Mouse (Mus musculus) kidney, postnatal 0 days (tissue): ENCODE measurements around the gene Cdh22. TPM values are rescaled to one million over a fixed set of nuclear protein-coding genes. Genes with fewer than 3 reads are reported as not detected.

ENCODE experiments used
- ATAC-seq: fragments of 200-750 bp; cut with Nextera tagmentation; replicated peaks from 2 replicates; pipeline ENCODE4 v1.8.0; 2017; ENCODE audit warnings: low read depth, moderate number of reproducible peaks, moderate TSS enrichment, moderate library complexity; ENCODE audit not compliant: low FRiP score
- DNase-seq: peaks from one replicate; pipeline ENCODE4 v3.0.0-alpha.2; 2016; ENCODE audit warnings: low spot score
- H3K27ac ChIP-seq: fragments of 300-500 bp; sonication (generic); 2 replicates; pipeline ENCODE4 v1.5.1; 2014; ENCODE audit warnings: mild to moderate bottlenecking
- H3K27me3 ChIP-seq: fragments of 300-500 bp; sonication (generic); 2 replicates; pipeline ENCODE4 v1.6.1; 2014; ENCODE audit warnings: low read length, mixed read lengths; ENCODE audit not compliant: insufficient read depth
- H3K36me3 ChIP-seq: fragments of 300-500 bp; sonication (generic); 2 replicates; pipeline ENCODE4 v1.6.1; 2014; ENCODE audit warnings: low read length, mixed read lengths; ENCODE audit not compliant: insufficient read depth
- H3K4me1 ChIP-seq: fragments of 300-500 bp; sonication (generic); replicated peaks from 2 replicates; pipeline ENCODE4 v1.6.1; 2014; ENCODE audit warnings: antibody characterized with exemption, low read length, mixed read lengths; ENCODE audit not compliant: insufficient read depth
- H3K4me2 ChIP-seq: fragments of 300-500 bp; sonication (generic); 2 replicates; pipeline ENCODE4 v1.6.1; 2014; ENCODE audit warnings: mild to moderate bottlenecking, low read length, moderate library complexity, mixed read lengths
- H3K4me3 ChIP-seq: fragments of 300-500 bp; sonication (generic); replicated peaks from 2 replicates; pipeline ENCODE4 v1.5.1; 2014; ENCODE audit warnings: low read depth, low read length
- H3K9ac ChIP-seq: fragments of 300-500 bp; sonication (generic); 2 replicates; pipeline ENCODE4 v1.6.1; 2014; ENCODE audit warnings: low read depth, low read length
- H3K9me3 ChIP-seq: fragments of 300-500 bp; sonication (generic); replicated peaks from 2 replicates; pipeline ENCODE4 v1.6.1; 2016; ENCODE audit warnings: low read length, inconsistent platforms, mixed read lengths
- CTCF ChIP-seq: IDR thresholded peaks from 2 replicates; pipeline ENCODE4 v1.5.1; 2016; ENCODE audit warnings: antibody characterized with exemption, low read depth, mild to moderate bottlenecking, moderate library complexity
- WGBS: fragments of 180-500 bp; shearing (Covaris S2); extraction: QIAGEN DNeasy Blood & Tissue Kit; methylation state at CpG from one replicate; pipeline ENCODE4 v1.1.7; 2014; 5-methylcytosine and 5-hydroxymethylcytosine counted together
- polyA plus RNA-seq: library from polyadenylated mRNA; unstranded; fragments of >200 nt; fragmentation: Nextera tagmentation; extraction: Ambion mirVana; gene quantifications from 2 replicates; pipeline ENCODE4 v1.2.1, GENCODE M21; 2015

The Cdh22 gene
- polyA plus RNA-seq, 1 experiment from 2014 or later, result 1.6 TPM

DNA sequence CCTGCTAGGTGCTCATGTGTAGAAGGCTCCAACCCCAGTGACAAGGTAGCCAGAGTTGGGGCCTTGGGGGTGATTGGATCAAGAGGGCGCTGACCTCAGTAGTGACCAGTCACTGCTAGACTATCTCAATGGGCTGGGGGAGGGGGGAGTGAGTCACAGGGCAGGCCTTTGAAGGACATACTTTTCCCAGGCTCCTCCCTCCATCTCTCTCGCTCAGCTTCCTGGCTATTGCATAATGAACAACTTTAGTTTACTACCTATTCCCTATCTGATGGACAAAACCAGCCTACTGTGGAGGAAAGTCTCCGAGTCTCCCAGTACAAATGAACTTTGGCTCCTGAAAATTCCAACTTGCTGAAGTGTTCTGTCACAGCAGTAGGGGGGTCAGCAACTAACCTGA lies 45.1 kb downstream of the Cdh22 start:
- peaks cover 9% of the 10 kb centered on the region; the same call in 1 of the 2 replicates for H3K27me3 ChIP-seq
- no peak overlapping the region for H3K9ac ChIP-seq
- H3K4me2 ChIP-seq, result no peak overlapping the region
- peak; percentile 25 for DNase-seq
- no peaks in the 10 kb centered on the region for H3K9me3 ChIP-seq
- no peak overlapping the region for H3K4me3 ChIP-seq
- H3K4me1 ChIP-seq, result no peaks in the 10 kb centered on the region
- no peaks in the 10 kb centered on the region for H3K36me3 ChIP-seq
- peak; percentile 78; the same call in 1 of the 2 replicates for ATAC-seq
- WGBS, result 52% methylated on average over 3 of the region's 3 CpGs
- no peak overlapping the region for H3K27ac ChIP-seq
- no peak for TF ChIP-seq CTCF

DNA sequence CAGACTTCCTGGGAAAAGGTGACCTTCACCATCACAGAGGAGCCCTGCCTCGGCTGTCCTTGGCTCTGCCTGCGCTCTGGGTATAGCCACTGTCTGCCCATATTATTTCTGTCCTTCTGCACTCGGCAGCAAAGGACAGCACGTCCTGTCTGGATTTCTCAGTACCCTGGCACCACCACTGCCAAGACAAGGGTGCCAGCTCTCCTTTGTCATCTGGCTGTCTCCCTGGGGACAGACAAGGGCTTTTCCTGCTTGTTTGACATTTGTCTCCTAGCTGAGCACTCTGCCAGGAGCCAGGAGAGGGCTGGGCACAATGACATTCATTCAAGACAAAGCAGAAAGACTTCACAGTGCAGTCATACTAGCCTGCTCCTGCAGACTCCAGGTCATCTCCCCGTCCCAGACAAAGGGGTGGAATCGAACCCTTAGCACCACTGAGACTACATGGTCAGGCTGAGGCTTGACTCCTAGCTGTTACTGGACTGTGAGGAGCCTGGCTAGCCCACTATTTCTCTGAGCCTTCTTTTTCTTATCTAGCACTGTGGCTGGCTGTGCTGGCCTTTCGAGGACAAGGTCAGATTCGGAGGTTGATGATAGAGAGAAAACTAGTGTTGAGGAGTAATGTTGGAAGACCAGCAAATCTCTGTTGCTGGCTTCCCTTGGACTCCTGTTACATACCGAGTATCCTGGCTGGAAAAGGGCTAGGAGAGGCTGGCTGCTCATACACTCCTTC lies 46.8 kb downstream of the Cdh22 start:
- peaks cover 10% of the 10 kb centered on the region; the same call in 1 of the 2 replicates for H3K27me3 ChIP-seq
- DNase-seq (no peak), ATAC-seq (no peak)
- H3K4me3 ChIP-seq, result no peak overlapping the region
- 77% methylated on average over 9 of the region's 9 CpGs for WGBS
- no peak overlapping the region for H3K4me2 ChIP-seq
- no peak for TF ChIP-seq CTCF
- H3K36me3 ChIP-seq, result no peaks in the 10 kb centered on the region
- H3K9me3 ChIP-seq, result no peaks in the 10 kb centered on the region
- no peak overlapping the region for H3K27ac ChIP-seq
- no peak overlapping the region for H3K9ac ChIP-seq
- peaks cover 4% of the 10 kb centered on the region; the same call in 1 of the 2 replicates for H3K4me1 ChIP-seq

DNA sequence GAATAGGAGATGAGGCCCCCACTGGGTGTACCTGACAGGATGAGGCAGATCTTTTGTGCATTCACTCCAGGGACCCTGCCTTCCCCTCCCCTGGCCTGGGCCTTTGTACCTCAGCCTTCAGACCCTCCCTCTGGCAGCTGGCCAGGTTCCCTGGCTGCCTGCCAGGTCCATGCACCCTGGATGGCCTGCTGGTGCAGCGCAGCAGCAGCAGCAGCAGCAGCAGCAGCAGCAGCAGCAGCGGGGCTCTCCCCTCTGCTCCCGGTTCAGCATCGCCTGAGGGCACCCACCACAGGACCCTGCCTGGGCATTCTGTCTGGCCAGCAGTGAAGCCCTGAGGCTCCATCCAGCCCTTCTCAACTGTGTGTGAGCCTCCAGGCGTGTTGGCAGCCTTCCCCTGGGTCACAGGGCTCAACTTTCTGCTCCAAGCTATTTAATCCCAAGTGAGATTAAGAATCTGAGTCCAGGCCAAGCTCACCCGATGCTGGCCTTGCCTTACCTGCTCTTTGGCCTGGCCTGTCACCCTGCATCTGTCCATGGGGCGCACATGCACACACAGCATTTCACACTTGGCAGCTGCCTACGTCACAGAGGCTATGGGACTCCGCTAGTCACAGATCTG lies 50.5 kb downstream of the Cdh22 start:
- no peak for TF ChIP-seq CTCF
- WGBS, result 20% methylated on average over 9 of the region's 9 CpGs

DNA sequence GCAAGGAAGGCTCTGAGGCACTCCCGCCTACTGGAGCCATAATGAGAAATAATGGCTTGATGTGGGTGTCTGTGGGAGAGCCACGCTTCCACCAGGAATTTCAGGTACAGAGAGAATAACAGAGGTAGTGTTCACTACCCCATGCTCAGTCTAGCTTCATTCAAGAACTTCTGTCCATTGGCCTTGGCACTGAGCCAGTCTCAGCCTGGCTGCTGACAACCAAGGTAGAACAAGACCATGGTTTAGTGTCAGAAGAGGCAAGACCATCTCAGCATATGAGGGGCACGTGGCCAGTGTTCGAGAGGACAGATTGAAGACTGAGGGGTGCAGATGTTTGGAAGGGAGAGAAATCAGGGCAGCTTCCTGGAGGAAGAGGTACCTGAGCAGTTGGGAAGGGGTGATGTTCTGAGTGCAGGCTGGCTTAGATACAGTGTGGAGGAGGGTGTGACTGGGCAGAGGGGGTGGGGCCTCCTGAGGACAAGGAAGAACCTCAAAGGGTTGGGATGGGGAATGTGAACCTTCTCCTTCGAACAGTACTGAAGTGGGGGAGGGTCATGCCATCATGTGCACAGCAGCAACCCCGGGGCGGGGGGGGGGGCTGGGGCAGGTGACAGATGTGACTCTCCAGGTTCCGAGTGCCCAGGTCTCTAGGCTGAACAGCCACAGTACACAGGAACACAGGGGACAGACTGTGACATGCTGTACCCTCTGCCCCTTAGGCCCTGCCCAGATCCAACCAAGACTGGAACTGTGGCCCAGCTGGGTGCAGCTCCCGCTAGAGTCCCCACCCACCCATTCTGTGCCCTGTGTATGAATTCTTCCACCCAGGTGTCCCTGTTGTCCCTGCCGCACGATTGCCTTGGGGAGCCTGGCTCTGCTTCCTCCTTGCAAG lies 52.3 kb downstream of the Cdh22 start:
- H3K4me2 ChIP-seq, result no peak overlapping the region
- peaks cover 29% of the 10 kb centered on the region; the same call in 1 of the 2 replicates for H3K27me3 ChIP-seq
- H3K9ac ChIP-seq, result no peak overlapping the region
- peaks cover 4% of the 10 kb centered on the region; the same call in 1 of the 2 replicates for H3K4me1 ChIP-seq
- no peak overlapping the region for H3K4me3 ChIP-seq
- TF ChIP-seq CTCF, result no peak
- H3K36me3 ChIP-seq, result no peaks in the 10 kb centered on the region
- H3K9me3 ChIP-seq, result no peaks in the 10 kb centered on the region
- DNase-seq (no peak), ATAC-seq (no peak)
- WGBS, result 54% methylated on average over 11 of the region's 11 CpGs
- no peak overlapping the region for H3K27ac ChIP-seq

More for the DNA sequence above, 50.5 kb downstream of the Cdh22 start:
- Histone ChIP-seq H3K4me3 (no peak overlapping the region), H3K4me1 (peaks cover 4% of the 10 kb centered on the region; the same call in 1 of the 2 replicates), H3K27ac (no peak overlapping the region), H3K4me2 (no peak overlapping the region), H3K9me3 (no peaks in the 10 kb centered on the region), H3K9ac (no peak overlapping the region), H3K27me3 (peaks cover 25% of the 10 kb centered on the region; the same call in 1 of the 2 replicates), H3K36me3 (no peaks in the 10 kb centered on the region)
- 0 out of 2 replicates have a peak, but pooled peaks have one; percentile 25 for ATAC-seq
- DNase-seq, result peak; percentile 25

DNA sequence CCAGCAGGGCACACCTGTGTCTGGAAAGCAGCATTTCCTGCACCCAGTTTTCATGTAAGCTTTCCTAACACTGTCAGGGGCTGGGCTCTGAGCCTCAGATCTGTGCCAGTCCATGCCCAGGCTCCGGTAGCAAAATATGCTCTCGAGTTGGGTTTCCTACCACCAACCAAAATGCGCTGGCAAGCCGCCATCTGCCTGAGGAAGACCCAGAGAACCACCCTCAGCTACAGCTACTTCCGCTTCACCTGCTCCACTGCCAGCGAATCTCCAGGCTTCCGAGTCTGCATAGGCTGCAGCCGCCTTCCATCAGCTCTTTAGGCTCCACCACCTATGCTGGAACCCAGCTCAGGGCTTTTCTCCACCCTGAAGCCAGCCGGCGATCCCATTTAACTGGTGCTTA lies 55.4 kb downstream of the Cdh22 start:
- Histone ChIP-seq H3K9ac (no peak overlapping the region), H3K4me1 (peaks cover 4% of the 10 kb centered on the region; the same call in 1 of the 2 replicates), H3K4me3 (no peak overlapping the region), H3K27ac (no peak overlapping the region), H3K36me3 (no peaks in the 10 kb centered on the region), H3K9me3 (no peaks in the 10 kb centered on the region), H3K27me3 (peaks cover 39% of the 10 kb centered on the region; the same call in 1 of the 2 replicates), H3K4me2 (no peak overlapping the region)
- ATAC-seq (no peak), DNase-seq (no peak)
- TF ChIP-seq CTCF, result no peak
- 45% methylated on average over 10 of the region's 10 CpGs for WGBS

DNA sequence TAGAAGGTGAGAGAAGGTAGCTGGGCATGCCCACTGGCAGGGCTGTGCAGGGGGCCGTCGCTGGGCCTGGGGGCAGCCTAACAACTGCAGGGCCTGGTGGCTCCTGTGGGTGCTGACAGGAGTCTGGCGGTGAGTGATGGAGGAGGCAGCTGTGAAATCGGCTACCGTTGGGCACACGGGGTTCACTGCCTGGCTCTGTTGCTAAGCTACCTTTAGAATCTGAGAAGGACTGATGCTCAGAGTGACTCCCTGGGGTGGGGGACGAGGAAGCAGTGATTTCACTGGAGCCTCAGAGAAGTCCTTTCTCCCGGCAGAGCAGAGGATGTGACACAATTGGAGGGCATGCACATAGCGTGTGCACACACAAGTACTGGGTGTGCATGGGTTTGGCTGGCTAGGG lies 57.7 kb downstream of the Cdh22 start:
- 26% methylated on average over 9 of the region's 9 CpGs for WGBS
- no peak for TF ChIP-seq CTCF
- no peak overlapping the region for H3K9ac ChIP-seq
- no peak overlapping the region for H3K4me3 ChIP-seq
- no peaks in the 10 kb centered on the region for H3K9me3 ChIP-seq
- H3K27me3 ChIP-seq, result peaks cover 40% of the 10 kb centered on the region; the same call in 1 of the 2 replicates
- DNase-seq (no peak), ATAC-seq (no peak)
- no peaks in the 10 kb centered on the region for H3K36me3 ChIP-seq
- H3K27ac ChIP-seq, result no peak overlapping the region
- H3K4me1 ChIP-seq, result no peaks in the 10 kb centered on the region
- H3K4me2 ChIP-seq, result no peak overlapping the region
